Mouse (Mus musculus) kidney, embryonic 15.5 days (tissue): ENCODE results near the gene C1d. TPM values are rescaled to one million over a fixed set of nuclear protein-coding genes. Genes with fewer than 3 reads are reported as not detected.
"Not testable (repeated sequence)": the region's sequence is repeated elsewhere in the genome, so short reads cannot be mapped to it uniquely, and the experiment has no call there.

Source experiments
- ATAC-seq: fragments of 200-750 bp; cut with Nextera tagmentation; replicated peaks from 2 replicates; pipeline ENCODE4 v1.8.0; 2017; ENCODE audit warnings: moderate TSS enrichment; ENCODE audit not compliant: low FRiP score
- H3K27ac ChIP-seq: fragments of 300-500 bp; sonication (generic); 2 replicates; pipeline ENCODE4 v1.5.1; 2015; ENCODE audit warnings: mild to moderate bottlenecking, inconsistent platforms
- H3K27me3 ChIP-seq: fragments of 300-500 bp; sonication (generic); 2 replicates; pipeline ENCODE4 v1.6.1; 2015; ENCODE audit warnings: inconsistent platforms
- H3K36me3 ChIP-seq: fragments of 300-500 bp; sonication (generic); 2 replicates; pipeline ENCODE4 v1.6.1; 2015; ENCODE audit warnings: inconsistent platforms
- H3K4me1 ChIP-seq: fragments of 300-500 bp; sonication (generic); 2 replicates; pipeline ENCODE4 v1.6.1; 2015; ENCODE audit warnings: inconsistent platforms
- H3K4me2 ChIP-seq: fragments of 300-500 bp; sonication (generic); 2 replicates; pipeline ENCODE4 v1.6.1; 2015; ENCODE audit warnings: moderate library complexity, mild to moderate bottlenecking, inconsistent platforms
- H3K4me3 ChIP-seq: fragments of 300-500 bp; sonication (generic); replicated peaks from 2 replicates; pipeline ENCODE4 v1.5.1; 2015; ENCODE audit warnings: mild to moderate bottlenecking, inconsistent platforms
- H3K9ac ChIP-seq: fragments of 300-500 bp; sonication (generic); 2 replicates; pipeline ENCODE4 v1.6.1; 2015; ENCODE audit warnings: mild to moderate bottlenecking, inconsistent platforms
- H3K9me3 ChIP-seq: fragments of 300-500 bp; sonication (generic); replicated peaks from 2 replicates; pipeline ENCODE4 v1.6.1; 2016; ENCODE audit warnings: inconsistent platforms
- WGBS: fragments of 180-500 bp; shearing (Covaris S2); methylation state at CpG from one replicate; pipeline ENCODE4 v1.1.7; 2015; ENCODE audit warnings: mixed read lengths; 5-methylcytosine and 5-hydroxymethylcytosine counted together
- polyA plus RNA-seq: library from polyadenylated mRNA; unstranded; fragments of >200 nt; fragmentation: Nextera tagmentation; extraction: Ambion mirVana; gene quantifications from 2 replicates; pipeline ENCODE4 v1.2.1, GENCODE M21; 2015

C1d gene
- polyA plus RNA-seq = 95.0 and 102 TPM in 2 replicates

GRCm38 (mm10) chr11:17257443-17257842, at the start of gene C1d:
TSS of gene C1d (plus strand) at chr11:17257579.
- WGBS = 0% methylated on average over 33 of the region's 33 CpGs
- peak; percentile 93 for ATAC-seq
- H3K4me1 ChIP-seq = peaks cover 8% of the 10 kb centered on the region
- H3K4me2 ChIP-seq = peak within 1 kb of the TSS; percentile 69
- H3K4me3 ChIP-seq = peak within 1 kb of the TSS; percentile 95
- no peaks in the 10 kb centered on the region for H3K36me3 ChIP-seq
- peak within 1 kb of the TSS; percentile 88 for H3K27ac ChIP-seq
- H3K9me3 ChIP-seq = no peaks in the 10 kb centered on the region
- H3K9ac ChIP-seq = peak within 1 kb of the TSS; percentile 82
- no peaks in the 10 kb centered on the region for H3K27me3 ChIP-seq

GRCm38 (mm10) chr11:17211258-17212140, 45.9 kb upstream of the C1d start, which contains the start of gene Pno1:
TSS of gene Pno1 (minus strand) at chr11:17211568.
- ATAC-seq = peak; percentile 99
- H3K4me3 ChIP-seq = peak within 1 kb of the TSS; percentile 96
- H3K27ac ChIP-seq = peak within 1 kb of the TSS; percentile 91
- peak within 1 kb of the TSS; percentile 89 for H3K9ac ChIP-seq
- peaks cover 20% of the 10 kb centered on the region for H3K4me1 ChIP-seq
- H3K9me3 ChIP-seq = no peaks in the 10 kb centered on the region
- H3K4me2 ChIP-seq = peak within 1 kb of the TSS; percentile 69
- peaks cover 23% of the 10 kb centered on the region for H3K36me3 ChIP-seq
- WGBS = under 1% methylated on average over 65 of the region's 65 CpGs
- no peaks in the 10 kb centered on the region for H3K27me3 ChIP-seq

GRCm38 (mm10) chr11:17212141-17212495, 45.3 kb upstream of the C1d start:
- WGBS = 3% methylated on average over 10 of the region's 10 CpGs
- Histone ChIP-seq H3K9me3 (no peaks in the 10 kb centered on the region), H3K4me2 (peak overlapping the region; percentile 69), H3K36me3 (peaks cover 21% of the 10 kb centered on the region), H3K4me3 (peak overlapping the region; percentile 96), H3K9ac (peak overlapping the region; percentile 89), H3K27me3 (no peaks in the 10 kb centered on the region), H3K27ac (peak overlapping the region; percentile 91), H3K4me1 (peaks cover 20% of the 10 kb centered on the region)
- no peak for ATAC-seq

GRCm38 (mm10) chr11:17212903-17213509, 44.4 kb upstream of the C1d start:
- Histone ChIP-seq H3K9ac (peak overlapping the region; percentile 89), H3K4me2 (peak overlapping the region; percentile 69), H3K4me3 (peak overlapping the region; percentile 96; the same call in 1 of the 2 replicates), H3K36me3 (peaks cover 15% of the 10 kb centered on the region), H3K9me3 (no peaks in the 10 kb centered on the region), H3K4me1 (peaks cover 20% of the 10 kb centered on the region), H3K27me3 (no peaks in the 10 kb centered on the region), H3K27ac (no peak overlapping the region)
- no peak for ATAC-seq
- WGBS = 75% methylated on average over 5 of the region's 5 CpGs

GRCm38 (mm10) chr11:17215475-17215874, 41.9 kb upstream of the C1d start:
- peaks cover under 1% of the 10 kb centered on the region for H3K36me3 ChIP-seq
- no peaks in the 10 kb centered on the region for H3K27me3 ChIP-seq
- H3K4me2 ChIP-seq = no peak overlapping the region
- no peak for ATAC-seq
- no peak overlapping the region for H3K27ac ChIP-seq
- no peak overlapping the region for H3K4me3 ChIP-seq
- 89% methylated on average over 3 of the region's 3 CpGs for WGBS
- no peak overlapping the region for H3K9ac ChIP-seq
- peaks cover 15% of the 10 kb centered on the region for H3K4me1 ChIP-seq
- H3K9me3 ChIP-seq = no peaks in the 10 kb centered on the region

GRCm38 (mm10) chr11:17221126-17221525, 36.3 kb upstream of the C1d start:
- no peak overlapping the region for H3K4me2 ChIP-seq
- no peak overlapping the region for H3K9ac ChIP-seq
- no peaks in the 10 kb centered on the region for H3K9me3 ChIP-seq
- H3K36me3 ChIP-seq = peaks cover 28% of the 10 kb centered on the region
- no peak overlapping the region for H3K4me3 ChIP-seq
- ATAC-seq = no peak
- H3K4me1 ChIP-seq = no peaks in the 10 kb centered on the region
- H3K27ac ChIP-seq = no peak overlapping the region
- 98% methylated on average over 8 of the region's 8 CpGs for WGBS
- no peaks in the 10 kb centered on the region for H3K27me3 ChIP-seq

GRCm38 (mm10) chr11:17232792-17233191, 24.6 kb upstream of the C1d start:
- no peaks in the 10 kb centered on the region for H3K9me3 ChIP-seq
- WGBS = 70% methylated on average over 5 of the region's 5 CpGs

GRCm38 (mm10) chr11:17236449-17237037, 20.8 kb upstream of the C1d start:
- Histone ChIP-seq H3K9me3 (no peaks in the 10 kb centered on the region), H3K4me2 (no peak overlapping the region), H3K27ac (no peak overlapping the region), H3K4me3 (no peak overlapping the region), H3K9ac (no peak overlapping the region), H3K4me1 (no peaks in the 10 kb centered on the region), H3K27me3 (no peaks in the 10 kb centered on the region), H3K36me3 (peaks cover 26% of the 10 kb centered on the region)
- 71% methylated on average over 5 of the region's 5 CpGs for WGBS
- no peak for ATAC-seq

More at GRCm38 (mm10) chr11:17232792-17233191, 24.6 kb upstream of the C1d start:
- H3K4me3 ChIP-seq = no peak overlapping the region
- no peaks in the 10 kb centered on the region for H3K4me1 ChIP-seq
- ATAC-seq = no peak
- H3K27me3 ChIP-seq = no peaks in the 10 kb centered on the region
- H3K9ac ChIP-seq = no peak overlapping the region
- H3K4me2 ChIP-seq = no peak overlapping the region
- no peak overlapping the region for H3K27ac ChIP-seq
- peaks cover 42% of the 10 kb centered on the region for H3K36me3 ChIP-seq

- H3K9me3 ChIP-seq, H3K9ac ChIP-seq, ATAC-seq, H3K27me3 ChIP-seq, H3K4me2 ChIP-seq, H3K27ac ChIP-seq, H3K4me1 ChIP-seq, H3K4me3 ChIP-seq: not testable (repeated sequence)
- WGBS = 87% methylated on average over 5 of the region's 5 CpGs
- H3K36me3 ChIP-seq = peaks cover 11% of the 10 kb centered on the region
Measured at GRCm38 (mm10) chr11:17238598-17238997, 18.8 kb upstream of the C1d start.

GRCm38 (mm10) chr11:17248715-17249114, 8.7 kb upstream of the C1d start:
- no peak overlapping the region for H3K27ac ChIP-seq
- no peaks in the 10 kb centered on the region for H3K9me3 ChIP-seq
- no peaks in the 10 kb centered on the region for H3K4me1 ChIP-seq
- H3K27me3 ChIP-seq = no peaks in the 10 kb centered on the region
- ATAC-seq = no peak
- H3K4me2 ChIP-seq = no peak overlapping the region
- H3K36me3 ChIP-seq = no peaks in the 10 kb centered on the region
- no peak overlapping the region for H3K9ac ChIP-seq
- H3K4me3 ChIP-seq = no peak overlapping the region

- Histone ChIP-seq H3K9ac (peak overlapping the region; percentile 82; the same call in 1 of the 2 replicates), H3K27ac (no peak overlapping the region), H3K4me1 (peaks cover 8% of the 10 kb centered on the region), H3K27me3 (no peaks in the 10 kb centered on the region), H3K4me2 (peak overlapping the region; percentile 69), H3K4me3 (peak overlapping the region; percentile 95), H3K36me3 (no peaks in the 10 kb centered on the region), H3K9me3 (no peaks in the 10 kb centered on the region)
- peak; percentile 78 for ATAC-seq
- 52% methylated on average over 8 of the region's 8 CpGs for WGBS
Measured at GRCm38 (mm10) chr11:17256813-17257365, 490 bp upstream of the C1d start.

- WGBS = under 1% methylated on average over 17 of the region's 17 CpGs
- Histone ChIP-seq H3K27ac (peak overlapping the region; percentile 88), H3K9ac (peak overlapping the region; percentile 82)
Measured at GRCm38 (mm10) chr11:17257861-17258260, 482 bp downstream of the C1d start.

More at GRCm38 (mm10) chr11:17257861-17258260, 482 bp downstream of the C1d start:
- ATAC-seq = peak; percentile 41
- peaks cover 8% of the 10 kb centered on the region for H3K4me1 ChIP-seq
- peak overlapping the region; percentile 95 for H3K4me3 ChIP-seq
- no peaks in the 10 kb centered on the region for H3K36me3 ChIP-seq
- no peaks in the 10 kb centered on the region for H3K27me3 ChIP-seq
- peak overlapping the region; percentile 69 for H3K4me2 ChIP-seq
- H3K9me3 ChIP-seq = no peaks in the 10 kb centered on the region
